In genomic region chrX:135752832-135753231, GRCm38 (mm10) we compare ENCODE assay signal across 9 mouse cellular contexts. TPM values are rescaled to one million over a fixed set of nuclear protein-coding genes. Genes with fewer than 3 reads are reported as not detected.
DNase-seq lines count a peak whose midpoint lies in the region; TF ChIP-seq lines count a peak whose summit lies in the region.
"Had no signal": no experiment of that assay in that cellular context is flagged by ENCODE, and none has a peak within 500 bp of the region (broad histone marks: within the 10 kb centered on the region; RNA-seq: fewer than 3 reads in every experiment).

No protein-coding gene starts in this region.

- no peak for TF ChIP-seq POLR2A in CH12.LX (IDR thresholded peaks at IDR 0.05; ENCODE audit: low read depth, low read length)

- dilution Hi-C loops in CH12.LX (cut with MboI; ENCODE audit: extremely low pct_ligation_motif_present, extremely low pct_unique_long_range_greater_than_20kb, low sequenced_read_pairs) = no loop called here

- no peaks in the 10 kb centered on the region for H3K4me1 ChIP-seq in CH12.LX (ENCODE audit: control insufficient read depth in 1 of 2, insufficient read depth in 2 of 2)
- no peaks in the 10 kb centered on the region for H3K4me1 ChIP-seq in heart, embryonic 10.5 days

- peak; percentile 53 for TF ChIP-seq RAD21 in CH12.LX (IDR thresholded peaks at IDR 0.05; ENCODE audit: low read depth, low read length)

- TF ChIP-seq EP300 in CH12.LX (IDR thresholded peaks at IDR 0.05; ENCODE audit: low read length) = no peak

- no peak overlapping the region for H3K4me2 ChIP-seq in CH12.LX (ENCODE audit: insufficient read depth, low read depth, poor library complexity, severe bottlenecking)

- 3% methylated on average over 2 of the region's 2 CpGs for WGBS in heart, embryonic 10.5 days

- no peak overlapping the region for H3K9ac ChIP-seq in CH12.LX (ENCODE audit: insufficient read depth, low read depth)

- H3K9me3 ChIP-seq in CH12.LX (replicated peaks; ENCODE audit: low read length) = no peaks in the 10 kb centered on the region
- H3K9me3 ChIP-seq in heart, embryonic 10.5 days = no peaks in the 10 kb centered on the region

- H3K36me3 ChIP-seq in CH12.LX (replicated peaks in 1 of 2; ENCODE audit: control insufficient read depth in 1 of 2, insufficient read depth in 1 of 2, low read length in 1 of 2) = peaks cover 3 to 36% of the 10 kb centered on the region in 2 experiments
- no peaks in the 10 kb centered on the region for H3K36me3 ChIP-seq in heart, embryonic 10.5 days

- peak; percentile 62 for DNase-seq in CH12.LX (ENCODE audit: extremely low read depth)
- DNase-seq in adrenal gland, postnatal 14 days = peak; percentile 76
- peak; percentile 54 for DNase-seq in embryo, embryonic 9.5 days (ENCODE audit: extremely low spot score)
- peak; percentile 81 for DNase-seq in heart, embryonic 10.5 days (ENCODE audit: low spot score)
- DNase-seq in layer of hippocampus, adult 11-12 months (ENCODE audit: low spot score) = peak; percentile 81
- DNase-seq in lung, postnatal 10 days = peak; percentile 70
- DNase-seq in retina, postnatal 7 days (ENCODE audit: low read depth, low spot score) = peak; percentile 51
- DNase-seq in urinary bladder, adult 18-20 months (ENCODE audit: low spot score in 2 of 2) = peak; percentile 36 to 39

- no peaks in the 10 kb centered on the region for H3K27me3 ChIP-seq in CH12.LX (replicated peaks)
- H3K27me3 ChIP-seq in heart, embryonic 10.5 days (ENCODE audit: insufficient read depth, poor library complexity, severe bottlenecking) = no peaks in the 10 kb centered on the region

- in situ Hi-C loops in CH12.LX (cut with MboI; ENCODE audit: low pct_ligation_motif_present, low pct_unique_long_range_greater_than_20kb, low sequenced_read_pairs) = no loop called here

- no peak overlapping the region for H3K4me3 ChIP-seq in CH12.LX (replicated peaks in 1 of 3; ENCODE audit: low read depth in 2 of 3, low read length in 2 of 3, poor library complexity in 1 of 3)
- H3K4me3 ChIP-seq in heart, embryonic 10.5 days = no peak overlapping the region

- H3K27ac ChIP-seq in CH12.LX (ENCODE audit: insufficient read depth, low read depth) = no peak overlapping the region
- no peak overlapping the region for H3K27ac ChIP-seq in heart, embryonic 10.5 days

- H3K79me2 ChIP-seq in CH12.LX (replicated peaks; ENCODE audit: control insufficient read depth, extremely low read depth, insufficient read depth, poor library complexity, severe bottlenecking) = no peaks in the 10 kb centered on the region

- TF ChIP-seq CTCF in CH12.LX (conservative IDR thresholded peaks at IDR 0.05 in 1 of 2, IDR thresholded peaks at IDR 0.05 in 1 of 2; ENCODE audit: low read depth in 2 of 2, low read length in 2 of 2) = peak; percentile 53 to 73

TF ChIP-seq in CH12.LX, 34 proteins besides CTCF, POLR2A, EP300 and RAD21:
- TF ChIP-seq TBP (conservative IDR thresholded peaks at IDR 0.05; ENCODE audit: low read depth, low read length) (no peak), SMC3 (IDR thresholded peaks at IDR 0.05; ENCODE audit: low read depth, low read length) (peak; percentile 67)

RNA-seq across cellular contexts. Expression of gene Armcx5, which starts 10.3 kb away (rescaled TPM):
- total RNA-seq in CH12.LX (2012; rRNA removed) (5.6 and 6.5 TPM in 2 replicates), CH12.LX (2014; rRNA removed) (10.9 and 11.6 TPM in 2 replicates)
- polyA plus RNA-seq in CH12.LX (2012; ENCODE audit: insufficient read length, low read depth) = 7.5 and 8.3 TPM in 2 replicates
- 8.8 and 10.0 TPM in 2 replicates for total RNA-seq in adrenal gland, postnatal 14 days (2021)
- 8.7 and 11.0 TPM in 2 replicates for polyA plus RNA-seq in heart, embryonic 10.5 days (2016; fragmentation: Nextera tagmentation; extraction: Ambion mirVana)

RNA-seq across cellular contexts. Expression of gene Gprasp1, which starts 10.3 kb away (rescaled TPM):
- total RNA-seq in CH12.LX (2012; rRNA removed) (6.4 and 8.1 TPM in 2 replicates), CH12.LX (2014; rRNA removed) (9.3 and 10.6 TPM in 2 replicates)
- polyA plus RNA-seq in CH12.LX (2012; ENCODE audit: insufficient read length, low read depth) = 15.0 and 15.7 TPM in 2 replicates
- 53.5 and 55.3 TPM in 2 replicates for total RNA-seq in adrenal gland, postnatal 14 days (2021)
- polyA plus RNA-seq in heart, embryonic 10.5 days (2016; fragmentation: Nextera tagmentation; extraction: Ambion mirVana) = 40.7 TPM in 2 replicates

RNA-seq across cellular contexts. Expression of gene Tmsb15a, which starts 27.8 kb away (rescaled TPM):
- total RNA-seq in CH12.LX (2012; rRNA removed) (not detected in 2 replicates), CH12.LX (2014; rRNA removed) (not detected in 2 replicates)
- not detected in 2 replicates for polyA plus RNA-seq in CH12.LX (2012; ENCODE audit: insufficient read length, low read depth)
- total RNA-seq in adrenal gland, postnatal 14 days (2021) = not detected in 2 replicates
- polyA plus RNA-seq in heart, embryonic 10.5 days (2016; fragmentation: Nextera tagmentation; extraction: Ambion mirVana) = not detected in 2 replicates
- polyA plus RNA-seq: heart, embryonic 14.5 days had no signal

RNA-seq across cellular contexts. Expression of gene Bhlhb9, which starts 44.6 kb away (rescaled TPM):
- total RNA-seq in CH12.LX (2012; rRNA removed) (13.8 and 17.1 TPM in 2 replicates), CH12.LX (2014; rRNA removed) (24.7 and 25.6 TPM in 2 replicates)
- polyA plus RNA-seq in CH12.LX (2012; ENCODE audit: insufficient read length, low read depth) = 27.9 and 29.3 TPM in 2 replicates
- total RNA-seq in adrenal gland, postnatal 14 days (2021) = 17.7 and 18.7 TPM in 2 replicates
- polyA plus RNA-seq in heart, embryonic 10.5 days (2016; fragmentation: Nextera tagmentation; extraction: Ambion mirVana) = 61.1 and 67.1 TPM in 2 replicates

RNA-seq across cellular contexts. Expression of gene Tcp11x2, which starts 59.2 kb away (rescaled TPM):
- total RNA-seq in CH12.LX (2012; rRNA removed) = 6.6 and 7.2 TPM in 2 replicates
- total RNA-seq in CH12.LX (2014; rRNA removed) = 12.4 and 15.0 TPM in 2 replicates
- polyA plus RNA-seq in CH12.LX (2012; ENCODE audit: insufficient read length, low read depth) = 12.9 and 13.1 TPM in 2 replicates
- not detected in 2 replicates for total RNA-seq in adrenal gland, postnatal 14 days (2021)
- not detected in 2 replicates for polyA plus RNA-seq in heart, embryonic 10.5 days (2016; fragmentation: Nextera tagmentation; extraction: Ambion mirVana)
- polyA plus RNA-seq: heart, embryonic 14.5 days had no signal
